Mouse (Mus musculus) heart, embryonic 14.5 days (tissue): ENCODE results near the gene Ttc38. TPM values are rescaled to one million over a fixed set of nuclear protein-coding genes. Genes with fewer than 3 reads are reported as not detected.
A peak's percentile ranks its signal among the peaks of the same experiment; 100 is the strongest.

Experiments used
- ATAC-seq: fragments of 200-750 bp; cut with Nextera tagmentation; 2 replicates; pipeline ENCODE4 v1.8.0; 2017; ENCODE audit warnings: low read depth, moderate TSS enrichment; ENCODE audit not compliant: insufficient number of reproducible peaks, insufficient read depth, low FRiP score
- H3K27ac ChIP-seq, 2 experiments: fragments of 200-500 bp in 1 of 2; fragments of 300-500 bp in 1 of 2; sonication (generic) in 1 of 2; replicated peaks in 1 of 2; 2 replicates each; pipeline ENCODE4 v1.5.1; 2012 to 2014; ENCODE audit warnings: low read depth in 2 of 2, low read length in 2 of 2, control low read depth in 1 of 2, mild to moderate bottlenecking in 1 of 2, mixed read lengths in 1 of 2; ENCODE audit not compliant: control insufficient read depth in 1 of 2, insufficient read depth in 1 of 2
- H3K27me3 ChIP-seq: fragments of 300-500 bp; sonication (generic); 2 replicates; pipeline ENCODE4 v1.6.1; 2014; ENCODE audit warnings: mild to moderate bottlenecking, low read length, control low read depth; ENCODE audit not compliant: control insufficient read depth, insufficient read depth
- H3K36me3 ChIP-seq: fragments of 300-500 bp; sonication (generic); 2 replicates; pipeline ENCODE4 v1.6.1; 2014; ENCODE audit warnings: mild to moderate bottlenecking, control low read depth, low read length, mixed read lengths; ENCODE audit not compliant: control insufficient read depth, insufficient read depth
- H3K4me1 ChIP-seq, 2 experiments: fragments of 200-500 bp in 1 of 2; fragments of 300-500 bp in 1 of 2; sonication (generic) in 1 of 2; 2 replicates each; pipeline ENCODE4 v1.6.1; 2012 to 2014; ENCODE audit warnings: low read length in 2 of 2, control low read depth in 1 of 2, mixed read lengths in 1 of 2; ENCODE audit not compliant: control insufficient read depth in 2 of 2, insufficient read depth in 2 of 2
- H3K4me2 ChIP-seq: fragments of 300-500 bp; sonication (generic); 2 replicates; pipeline ENCODE4 v1.6.1; 2014; ENCODE audit warnings: mild to moderate bottlenecking, low read length
- H3K4me3 ChIP-seq, 2 experiments: fragments of 200-500 bp in 1 of 2; fragments of 300-500 bp in 1 of 2; sonication (generic) in 1 of 2; 2 replicates each; pipeline ENCODE4 v1.5.1; 2012 to 2014; ENCODE audit warnings: low read length in 2 of 2, mild to moderate bottlenecking in 2 of 2, control low read depth in 1 of 2, low read depth in 1 of 2, moderate library complexity in 1 of 2; ENCODE audit not compliant: control insufficient read depth in 1 of 2, insufficient read depth in 1 of 2
- H3K9ac ChIP-seq: fragments of 300-500 bp; sonication (generic); 2 replicates; pipeline ENCODE4 v1.6.1; 2014; ENCODE audit warnings: mild to moderate bottlenecking, low read length
- H3K9me3 ChIP-seq: fragments of 300-500 bp; sonication (generic); 2 replicates; pipeline ENCODE4 v1.6.1; 2016; ENCODE audit warnings: low read length, control low read depth; ENCODE audit not compliant: control insufficient read depth
- WGBS: fragments of 180-500 bp; shearing (Covaris S2); extraction: QIAGEN DNeasy Blood & Tissue Kit; methylation state at CpG from one replicate; pipeline ENCODE4 v1.1.7; 2014; 5-methylcytosine and 5-hydroxymethylcytosine counted together
- polyA plus RNA-seq: library from polyadenylated mRNA; unstranded; fragments of >200 nt; fragmentation: Nextera tagmentation; extraction: Ambion mirVana; gene quantifications from 2 replicates; pipeline ENCODE4 v1.2.1, GENCODE M21; 2014

The Ttc38 gene
- polyA plus RNA-seq, 1 experiment from 2014 or later = 4.2 TPM

DNA sequence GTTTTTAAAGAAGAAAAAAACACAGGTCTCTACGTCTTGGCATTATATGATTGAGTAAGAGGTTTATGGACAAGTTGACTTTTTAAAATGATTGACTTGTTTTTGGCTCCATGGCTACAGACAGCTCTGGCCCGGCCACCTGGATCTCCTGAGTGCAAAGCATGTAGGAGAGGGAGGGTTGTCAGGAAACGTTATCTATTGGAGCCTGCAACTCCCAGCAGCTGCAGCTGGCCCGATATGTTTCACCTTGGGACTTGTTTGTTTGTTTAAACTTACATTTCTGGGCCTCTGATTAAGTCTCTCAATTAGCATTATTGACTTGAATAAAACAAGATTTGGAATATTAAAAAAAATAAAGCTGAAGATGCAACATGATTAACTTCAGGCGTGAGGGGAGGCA is 5.4 kb upstream of the Ttc38 start:
- Histone ChIP-seq H3K4me1 (peaks cover 0 to 5% of the 10 kb centered on the region in 2 experiments; a peak in 2 of 4 replicates), H3K27me3 (peaks cover 8% of the 10 kb centered on the region; the same call in 1 of the 2 replicates), H3K27ac (no peak overlapping the region), H3K4me2 (no peak overlapping the region), H3K36me3 (no peaks in the 10 kb centered on the region), H3K9ac (no peak overlapping the region), H3K9me3 (no peaks in the 10 kb centered on the region), H3K4me3 (no peak overlapping the region)
- ATAC-seq = no peak
- WGBS = 39% methylated on average over 5 of the region's 5 CpGs

DNA sequence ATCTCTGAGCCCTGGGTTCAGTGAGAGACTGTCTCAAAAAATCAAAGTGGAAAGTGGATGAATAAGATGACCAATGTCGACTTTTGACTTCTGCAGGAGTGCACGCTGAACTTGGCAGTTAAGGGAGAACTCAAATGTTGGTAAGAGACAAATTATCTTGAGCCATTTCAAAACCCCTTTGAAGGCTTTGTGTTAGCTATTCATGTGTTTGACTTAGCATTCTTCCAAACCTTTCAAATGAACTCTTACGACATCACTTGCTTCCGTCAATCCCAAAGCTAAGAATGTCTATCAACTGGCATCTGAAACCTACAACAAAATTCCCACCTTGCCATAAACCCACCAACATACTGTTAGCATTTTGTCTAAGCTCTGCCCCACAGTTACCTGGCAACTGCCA is 4.0 kb upstream of the Ttc38 start:
- H3K36me3 ChIP-seq = no peaks in the 10 kb centered on the region
- H3K27ac ChIP-seq = no peak overlapping the region
- H3K4me3 ChIP-seq = no peak overlapping the region
- H3K9me3 ChIP-seq = no peaks in the 10 kb centered on the region
- ATAC-seq = no peak
- peaks cover 0 to 8% of the 10 kb centered on the region in 2 experiments; a peak in 2 of 4 replicates for H3K4me1 ChIP-seq
- 83% methylated on average over 4 of the region's 4 CpGs for WGBS
- H3K9ac ChIP-seq = no peak overlapping the region
- H3K4me2 ChIP-seq = no peak overlapping the region
- no peaks in the 10 kb centered on the region for H3K27me3 ChIP-seq

GRCm38 (mm10) chr15:85829470-85829869 is 2.6 kb upstream of the Ttc38 start:
- Histone ChIP-seq H3K4me3 (no peak overlapping the region), H3K36me3 (no peaks in the 10 kb centered on the region), H3K4me2 (no peak overlapping the region), H3K27ac (no peak overlapping the region), H3K9me3 (no peaks in the 10 kb centered on the region), H3K27me3 (no peaks in the 10 kb centered on the region), H3K4me1 (peaks cover 0 to 8% of the 10 kb centered on the region in 2 experiments; a peak in 2 of 4 replicates), H3K9ac (no peak overlapping the region)
- ATAC-seq = no peak
- 77% methylated on average over 5 of the region's 5 CpGs for WGBS

GRCm38 (mm10) chr15:85832599-85832998 is 493 bp downstream of the Ttc38 start:
- H3K4me1 ChIP-seq = peaks cover 0 to 8% of the 10 kb centered on the region in 2 experiments; a peak in 2 of 4 replicates
- H3K4me3 ChIP-seq = peak overlapping the region; percentile 66 to 68
- H3K4me2 ChIP-seq = peak overlapping the region; percentile 94
- peak overlapping the region; percentile 77 for H3K9ac ChIP-seq
- ATAC-seq = no peak
- H3K27ac ChIP-seq = no peak overlapping the region
- no peaks in the 10 kb centered on the region for H3K36me3 ChIP-seq
- no peaks in the 10 kb centered on the region for H3K27me3 ChIP-seq
- H3K9me3 ChIP-seq = no peaks in the 10 kb centered on the region
- WGBS = 46% methylated on average over 8 of the region's 8 CpGs

DNA sequence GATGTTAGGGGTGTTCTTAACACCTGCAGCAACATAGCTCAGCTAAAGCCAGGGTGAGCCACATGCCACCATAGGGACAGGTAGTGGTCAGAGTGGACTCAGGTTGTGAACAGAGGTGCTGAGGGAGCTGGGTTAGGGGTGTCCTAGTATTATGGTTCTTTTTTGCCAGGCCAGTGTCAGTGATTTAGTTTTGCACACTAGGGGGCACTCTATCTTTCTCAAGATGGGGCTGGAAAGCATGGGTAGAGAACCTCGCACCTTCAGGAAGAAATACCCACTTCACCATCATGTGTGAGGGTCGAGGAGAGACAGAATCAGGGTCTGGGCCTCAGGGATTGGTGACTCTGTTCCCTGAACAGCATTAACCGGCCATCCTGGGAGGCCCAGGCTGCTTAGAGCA is 3.2 kb downstream of the Ttc38 start:
- WGBS = 48% methylated on average over 3 of the region's 3 CpGs
- H3K27me3 ChIP-seq = no peaks in the 10 kb centered on the region
- H3K9me3 ChIP-seq = no peaks in the 10 kb centered on the region
- peaks cover 0 to 8% of the 10 kb centered on the region in 2 experiments; a peak in 2 of 4 replicates for H3K4me1 ChIP-seq
- H3K36me3 ChIP-seq = no peaks in the 10 kb centered on the region
- ATAC-seq = no peak
- H3K9ac ChIP-seq = no peak overlapping the region
- no peak overlapping the region for H3K27ac ChIP-seq
- no peak overlapping the region for H3K4me3 ChIP-seq
- H3K4me2 ChIP-seq = no peak overlapping the region

- Histone ChIP-seq H3K27me3 (no peaks in the 10 kb centered on the region), H3K9ac (no peak overlapping the region), H3K36me3 (no peaks in the 10 kb centered on the region), H3K9me3 (no peaks in the 10 kb centered on the region), H3K27ac (no peak overlapping the region), H3K4me3 (no peak overlapping the region), H3K4me1 (peaks cover 0 to 4% of the 10 kb centered on the region in 2 experiments; a peak in 2 of 4 replicates), H3K4me2 (no peak overlapping the region)
- ATAC-seq = no peak
- 81% methylated on average over 5 of the region's 5 CpGs for WGBS
Measured at GRCm38 (mm10) chr15:85836887-85837286, 4.8 kb downstream of the Ttc38 start.

- H3K9me3 ChIP-seq = no peaks in the 10 kb centered on the region
- H3K4me2 ChIP-seq = no peak overlapping the region
- H3K4me3 ChIP-seq = no peak overlapping the region
- H3K9ac ChIP-seq = no peak overlapping the region
- 16% methylated on average over 6 of the region's 6 CpGs for WGBS
- no peak overlapping the region for H3K27ac ChIP-seq
- ATAC-seq = no peak
- no peaks in the 10 kb centered on the region for H3K4me1 ChIP-seq
- no peaks in the 10 kb centered on the region for H3K27me3 ChIP-seq
- no peaks in the 10 kb centered on the region for H3K36me3 ChIP-seq
Measured at GRCm38 (mm10) chr15:85840983-85841382, 8.9 kb downstream of the Ttc38 start.

DNA sequence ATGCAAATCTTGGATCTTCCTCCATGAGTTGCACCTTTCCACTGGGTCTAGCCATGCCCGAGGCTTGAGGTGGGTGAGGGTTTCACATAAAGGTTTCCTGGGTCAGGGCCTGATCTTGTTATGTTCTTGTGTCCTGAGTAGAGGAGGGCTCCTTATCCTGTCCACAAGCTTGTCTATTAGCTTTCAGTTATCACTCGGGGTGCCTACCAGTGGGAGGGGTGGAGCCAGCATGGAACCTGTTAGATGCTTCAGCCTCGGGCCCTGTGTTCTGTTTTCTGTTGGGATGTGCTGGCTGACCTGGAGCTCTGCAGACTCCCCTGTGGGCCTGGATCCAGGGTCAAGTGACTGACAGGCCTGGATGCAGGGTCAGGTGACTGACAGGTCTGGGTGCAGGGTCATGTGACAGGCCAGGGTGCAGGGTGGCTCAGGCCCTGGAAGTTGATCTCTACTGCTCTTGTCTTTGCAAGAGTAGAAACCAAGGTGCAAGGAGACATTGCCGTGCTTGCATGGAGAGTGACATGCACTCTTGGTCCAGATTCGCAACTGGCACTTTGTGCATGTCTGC is 9.8 kb downstream of the Ttc38 start:
- no peak for ATAC-seq
- H3K36me3 ChIP-seq = no peaks in the 10 kb centered on the region
- no peaks in the 10 kb centered on the region for H3K9me3 ChIP-seq
- no peak overlapping the region for H3K9ac ChIP-seq
- no peak overlapping the region for H3K4me2 ChIP-seq
- H3K27ac ChIP-seq = no peak overlapping the region
- no peak overlapping the region for H3K4me3 ChIP-seq
- no peaks in the 10 kb centered on the region for H3K4me1 ChIP-seq
- 56% methylated on average over 5 of the region's 5 CpGs for WGBS
- H3K27me3 ChIP-seq = no peaks in the 10 kb centered on the region
